Mouse (Mus musculus): ENCODE measurements around the gene Fxyd6.

The Fxyd6 gene

GRCm38 (mm10) chr9:45376427-45376826 lies 6.4 kb downstream of the Fxyd6 start:
- DNase-seq (ENCODE audit: low spot score) = no peak

DNA sequence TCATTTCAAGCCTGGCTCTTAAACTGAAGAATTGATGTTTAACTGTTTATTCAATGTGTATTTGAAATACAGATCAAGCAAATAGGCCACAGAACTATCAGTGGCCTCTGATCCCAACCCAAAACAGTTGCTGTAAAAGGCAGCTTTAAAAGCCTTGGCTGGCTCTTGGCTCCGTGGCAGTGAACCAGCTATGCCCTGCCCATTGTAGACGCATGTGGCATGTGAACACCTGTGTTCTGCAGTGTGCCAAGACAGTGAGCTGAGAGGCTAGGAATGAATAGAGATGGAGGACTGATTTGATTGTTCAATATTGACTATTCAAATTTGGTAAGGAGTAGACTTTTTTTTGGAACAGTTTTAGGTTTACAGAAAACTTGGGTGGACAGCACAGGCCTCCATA lies 6.9 kb downstream of the Fxyd6 start:
- DNase-seq (ENCODE audit: low spot score) = no peak

- DNase-seq (ENCODE audit: low spot score) = no peak
These were observed 10.6 kb downstream of the Fxyd6 start for GRCm38 (mm10) chr9:45380411-45381251.

- no peak for DNase-seq (ENCODE audit: low spot score)
These were observed 12.4 kb downstream of the Fxyd6 start for GRCm38 (mm10) chr9:45382336-45382735.

DNA sequence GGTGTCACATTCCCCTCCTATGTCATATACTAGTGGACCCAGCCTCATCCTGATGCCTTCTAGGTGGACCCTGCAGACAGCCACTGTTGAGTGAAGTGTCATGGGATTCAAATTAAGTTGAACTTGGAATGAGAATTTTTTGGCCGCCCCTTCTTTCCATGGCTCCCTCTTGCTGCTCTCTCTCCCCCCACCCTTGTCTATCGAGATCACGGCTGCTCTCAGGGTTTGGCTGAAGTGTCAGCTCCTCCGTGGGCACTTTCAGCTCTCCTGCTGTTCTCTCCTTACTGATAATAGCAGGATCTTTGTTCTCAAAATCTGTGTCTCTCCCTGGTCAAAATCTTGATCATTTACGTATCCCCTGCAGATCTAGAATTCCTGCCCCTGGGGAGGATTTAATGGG lies 12.8 kb downstream of the Fxyd6 start:
- no peak for DNase-seq (ENCODE audit: low spot score)

- DNase-seq (ENCODE audit: low spot score) = no peak
These were observed 13.9 kb downstream of the Fxyd6 start for GRCm38 (mm10) chr9:45383883-45384282.

- DNase-seq (ENCODE audit: low spot score) = no peak
These were observed 16.7 kb downstream of the Fxyd6 start for GRCm38 (mm10) chr9:45386698-45387097.

DNA sequence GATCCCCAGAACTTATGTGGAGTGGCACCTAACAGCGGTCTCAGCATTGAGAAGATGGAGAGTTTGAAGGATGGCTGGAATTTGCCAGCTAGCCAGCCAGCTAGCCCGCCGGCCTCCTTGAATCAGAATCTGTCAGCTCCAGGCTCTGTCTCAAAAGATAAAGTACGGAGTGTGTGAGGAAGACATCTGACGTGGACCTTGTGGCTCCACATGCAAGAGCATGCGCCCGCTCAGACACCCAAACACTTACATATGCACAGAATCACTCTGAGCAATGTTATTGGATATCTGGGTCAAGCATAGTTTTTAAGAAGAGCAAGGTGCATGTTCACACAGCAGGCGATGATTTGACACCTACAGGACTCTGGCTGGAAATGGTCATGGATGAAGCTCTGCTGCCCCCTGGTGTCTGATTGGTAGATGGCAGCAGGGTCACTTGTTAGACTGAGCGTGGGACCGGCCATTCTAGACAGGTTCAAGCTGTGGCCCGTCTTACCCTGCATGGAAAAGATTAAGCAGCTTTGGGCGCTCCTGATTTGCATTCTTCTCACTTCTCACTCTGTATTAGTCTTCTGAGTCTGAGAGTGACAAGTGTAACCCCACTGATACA lies 18.5 kb downstream of the Fxyd6 start:
- peak; percentile 93 for DNase-seq (ENCODE audit: low spot score)

- no peak for DNase-seq (ENCODE audit: low spot score)
These were observed 19.6 kb downstream of the Fxyd6 start for GRCm38 (mm10) chr9:45389596-45389995.

DNA sequence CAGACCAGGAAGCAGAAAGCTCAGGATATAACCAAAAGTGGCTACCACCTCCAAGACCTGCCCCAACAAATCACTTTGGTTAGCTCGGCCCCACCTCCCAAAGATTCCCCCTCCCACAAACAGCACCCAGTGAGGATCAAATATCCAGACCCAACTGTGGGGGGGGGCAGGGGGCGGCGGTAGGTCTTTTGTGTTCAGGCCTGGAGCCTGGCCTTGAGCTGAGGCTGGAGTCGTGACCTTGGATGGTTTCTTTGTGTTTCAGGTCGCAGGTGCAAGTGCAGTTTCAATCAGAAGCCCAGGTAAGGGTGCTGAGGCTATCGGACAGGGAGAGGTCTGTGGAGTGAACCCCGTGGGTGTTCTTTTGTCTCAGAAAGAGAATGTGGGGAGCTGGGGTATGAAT lies 21.3 kb downstream of the Fxyd6 start:
- no peak for DNase-seq (ENCODE audit: low spot score)

DNA sequence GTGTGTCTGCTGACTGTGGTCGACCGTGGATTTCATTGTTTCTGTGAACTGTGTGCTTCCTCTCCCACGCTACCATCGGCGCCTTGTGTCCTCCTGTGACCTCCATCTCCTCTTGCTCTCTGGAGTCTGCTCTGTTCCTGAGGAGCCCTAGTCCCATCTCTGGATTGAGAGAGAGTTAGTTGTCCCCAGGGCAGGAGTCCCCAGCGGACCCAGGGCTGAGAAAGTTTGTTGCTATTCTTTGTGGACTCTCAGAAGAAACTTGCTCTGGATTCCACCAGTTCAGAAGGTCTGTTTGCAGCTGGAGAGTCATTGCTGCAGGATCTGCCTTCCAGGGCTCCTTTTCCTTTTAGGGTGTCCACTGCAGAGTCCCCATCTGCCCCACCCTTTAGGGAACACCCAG lies 25.2 kb downstream of the Fxyd6 start:
- no peak for DNase-seq (ENCODE audit: low spot score)

GRCm38 (mm10) chr9:45395796-45396195 lies 25.8 kb downstream of the Fxyd6 start:
- DNase-seq (ENCODE audit: low spot score) = no peak

DNA sequence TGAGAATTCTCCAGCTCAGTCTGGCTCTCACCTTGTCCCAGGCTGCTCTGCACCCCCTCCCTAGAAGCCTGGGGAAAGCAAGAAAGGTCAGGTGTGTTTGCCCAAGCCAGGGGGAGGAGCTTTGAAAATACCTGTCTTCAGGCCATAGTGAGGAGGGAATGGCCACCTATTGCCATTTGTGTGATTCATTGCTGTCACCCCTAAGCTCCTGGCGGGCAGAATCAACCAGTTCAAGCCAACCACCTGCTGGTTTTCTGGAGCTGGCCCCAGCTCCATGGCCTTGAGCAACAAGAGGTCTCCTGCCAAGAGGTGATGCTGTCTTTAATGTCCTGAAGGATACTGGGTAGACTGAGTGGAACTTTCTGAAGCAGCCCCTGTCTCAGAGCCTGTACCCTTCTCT lies 28.4 kb downstream of the Fxyd6 start:
- DNase-seq (ENCODE audit: low spot score) = no peak

DNA sequence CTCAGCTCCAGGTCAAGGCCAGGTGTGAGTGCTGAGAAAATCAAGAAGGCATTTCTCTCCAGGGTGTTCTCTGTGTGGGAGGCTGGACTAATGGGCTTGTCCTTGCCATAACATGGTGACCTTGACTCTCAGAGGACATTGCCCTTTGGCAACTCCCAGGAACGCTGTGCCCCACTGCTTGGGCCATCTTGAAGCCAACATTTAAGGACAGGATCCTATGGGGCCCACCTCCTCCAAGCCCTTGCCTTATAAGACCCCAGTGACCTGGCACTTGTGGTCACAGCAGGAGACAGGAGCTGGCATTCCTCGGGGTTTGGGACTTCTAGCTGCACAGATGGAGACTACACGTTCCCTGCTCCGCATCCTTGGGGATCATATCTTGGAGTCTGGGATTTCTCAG lies 29.4 kb downstream of the Fxyd6 start, which contains the start of gene Fxyd2:
Gene Fxyd2 (plus strand): TSS at position 236 of the 400 bp plus-strand sequence.
- no peak for DNase-seq (ENCODE audit: low spot score)

DNA sequence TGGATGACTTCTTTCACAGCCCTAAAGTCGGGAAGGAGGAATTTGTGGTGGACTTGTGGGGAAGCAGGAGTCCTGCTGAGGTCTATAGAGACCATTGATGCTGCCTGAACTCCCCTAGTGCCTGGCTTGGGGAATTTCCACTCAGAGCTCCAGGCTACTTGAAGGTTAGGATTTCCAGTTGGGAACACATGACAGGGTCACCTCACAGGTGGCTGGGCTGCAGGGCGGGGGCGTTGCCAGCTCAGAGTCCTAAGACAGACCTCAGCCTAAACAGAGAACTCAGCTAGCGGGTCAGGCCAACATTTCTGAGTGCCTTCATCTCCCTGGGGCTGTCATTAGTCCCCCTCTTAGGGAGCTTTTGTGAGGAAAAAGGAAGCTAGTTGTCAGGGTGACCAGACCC lies 31.9 kb downstream of the Fxyd6 start:
- no peak for DNase-seq (ENCODE audit: low spot score)

GRCm38 (mm10) chr9:45402957-45403356 lies 33.0 kb downstream of the Fxyd6 start:
- no peak for DNase-seq (ENCODE audit: low spot score)

- DNase-seq (ENCODE audit: low spot score) = no peak
These were observed 35.7 kb downstream of the Fxyd6 start for GRCm38 (mm10) chr9:45405694-45406093.

GRCm38 (mm10) chr9:45406808-45407207 lies 36.8 kb downstream of the Fxyd6 start:
- no peak for DNase-seq (ENCODE audit: low spot score)

DNA sequence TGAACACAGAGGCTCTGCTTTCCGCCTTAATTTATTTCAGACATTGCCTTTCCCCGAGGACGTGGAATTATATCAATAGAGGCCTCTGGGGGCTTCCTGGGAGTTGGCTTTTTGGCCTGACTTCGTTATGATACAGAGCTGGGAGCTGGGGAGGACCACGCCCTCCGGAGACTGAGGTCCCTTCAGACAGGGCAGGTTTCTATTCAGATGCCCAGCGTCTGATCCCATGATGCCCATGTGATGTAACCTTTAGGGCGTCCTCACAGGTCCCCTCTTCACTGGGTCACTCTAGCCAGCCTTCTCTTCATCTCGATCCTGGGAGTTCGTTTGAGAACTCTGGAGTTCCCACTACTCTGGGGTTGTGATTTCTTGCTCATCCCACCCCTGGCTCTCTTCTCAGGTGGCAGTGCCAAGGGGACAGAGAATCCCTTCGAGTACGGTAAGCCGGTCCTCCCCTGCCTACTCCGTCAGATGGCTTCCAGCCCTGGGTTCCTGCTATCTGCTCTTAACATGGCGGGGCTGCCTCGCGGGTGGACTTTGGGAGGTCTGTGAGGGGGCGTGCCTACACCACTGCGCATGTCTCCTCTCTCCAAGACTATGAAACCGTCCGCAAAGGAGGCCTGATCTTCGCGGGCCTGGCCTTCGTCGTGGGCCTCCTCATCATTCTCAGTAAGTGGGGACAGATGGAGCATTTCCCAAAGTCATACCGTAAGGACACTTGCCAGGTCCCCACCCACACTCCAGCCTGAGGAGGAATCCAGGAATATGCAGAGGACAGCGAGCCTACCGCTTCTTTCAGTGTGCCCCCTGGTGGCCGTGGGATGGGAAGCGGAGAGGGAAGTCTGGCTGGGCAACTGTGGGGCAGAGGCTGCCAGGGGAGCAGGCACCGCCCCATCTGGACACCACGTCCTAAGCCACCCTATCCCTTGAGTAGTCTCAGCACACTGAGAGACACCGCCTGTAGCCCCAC lies 38.0 kb downstream of the Fxyd6 start:
- no peak for DNase-seq (ENCODE audit: low spot score)

DNA sequence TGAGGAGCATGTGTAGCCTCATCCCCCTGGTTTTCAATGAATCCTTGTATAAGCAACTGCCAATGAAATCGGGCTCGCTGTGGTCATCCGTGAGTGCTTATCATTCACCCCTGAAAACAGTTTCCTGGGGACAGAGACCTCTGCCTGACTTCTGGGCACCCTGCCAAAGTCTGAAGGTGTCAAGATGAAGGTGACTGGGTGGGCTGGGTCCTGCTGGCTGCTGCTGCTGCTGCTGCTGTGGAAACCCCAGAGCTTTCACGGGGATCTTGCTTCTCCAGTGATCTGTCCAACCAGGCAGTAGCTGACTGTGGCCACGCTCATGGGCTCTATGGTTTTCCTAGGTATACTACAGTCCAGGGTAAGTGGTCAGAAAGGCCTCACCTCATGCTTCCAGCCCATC lies 40.2 kb downstream of the Fxyd6 start:
- no peak for DNase-seq (ENCODE audit: low spot score)

DNA sequence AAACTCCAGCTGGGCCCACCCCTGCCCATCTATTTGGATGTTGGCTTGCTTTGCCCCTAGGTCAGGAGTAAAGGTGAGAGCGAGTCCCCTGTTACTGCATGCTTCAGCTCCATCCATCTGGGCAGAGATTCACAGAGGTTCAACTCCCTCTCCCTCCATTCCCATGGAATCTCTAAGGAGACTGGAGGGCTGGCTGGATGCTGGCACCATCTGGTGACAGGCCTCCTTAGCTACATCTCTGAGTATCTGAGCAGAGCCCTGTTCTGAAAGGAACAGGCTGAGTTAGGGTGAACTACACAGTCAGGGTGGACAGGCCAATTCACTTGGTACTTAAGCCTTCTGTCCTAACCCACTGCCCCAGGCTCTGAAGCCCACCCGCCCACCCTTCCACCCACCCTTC lies 40.6 kb downstream of the Fxyd6 start:
- DNase-seq (ENCODE audit: low spot score) = no peak

DNA sequence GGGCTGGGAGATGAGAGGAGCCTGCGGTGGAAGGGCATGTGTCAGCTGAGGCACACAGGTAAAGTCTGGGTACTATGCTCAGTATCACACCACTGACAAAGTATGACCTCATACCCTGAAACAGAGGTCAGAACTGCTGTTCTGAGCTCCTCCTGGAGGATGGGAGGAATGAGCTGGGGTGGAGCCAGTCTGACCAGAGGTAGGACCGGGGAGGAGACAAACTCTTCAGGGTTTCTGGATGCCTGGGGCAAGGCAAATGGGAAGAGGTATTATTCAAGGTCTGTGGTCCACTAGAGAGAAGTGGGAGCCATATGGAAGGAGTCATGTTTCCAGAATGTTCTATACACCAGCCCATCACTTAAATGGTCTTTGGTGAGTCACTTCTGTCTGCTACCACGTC lies 41.1 kb downstream of the Fxyd6 start:
- no peak for DNase-seq (ENCODE audit: low spot score)

DNA sequence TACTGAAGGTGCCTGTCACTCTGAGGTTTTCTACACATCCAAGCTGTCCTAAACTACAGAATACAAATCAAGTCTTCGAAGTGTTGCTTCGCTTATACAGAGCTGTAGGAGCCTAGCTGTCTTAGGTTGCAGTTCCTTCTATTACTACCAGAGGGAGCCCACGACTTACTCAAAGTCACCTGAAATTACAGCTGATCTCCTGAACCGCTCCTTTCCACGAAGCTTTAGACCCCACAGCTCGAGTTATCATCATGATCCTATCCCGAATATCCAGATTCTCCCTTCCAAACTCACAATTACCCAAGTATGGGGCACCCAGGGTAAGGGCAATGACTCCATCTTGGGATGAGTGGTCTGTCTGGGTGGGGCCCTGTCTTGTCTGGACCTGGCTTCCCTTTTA lies 41.8 kb downstream of the Fxyd6 start:
- no peak for DNase-seq (ENCODE audit: low spot score)
